Mouse (Mus musculus) MEL (cell line): ENCODE measurements around the gene Sds.
A peak's percentile ranks its signal among the peaks of the same experiment; 100 is the strongest.

ENCODE experiments used
- BHLHE40 ChIP-seq: IDR thresholded peaks from 2 replicates; pipeline ENCODE4 v1.6.1; 2012; ENCODE audit warnings: low read depth, mild to moderate bottlenecking, inconsistent platforms, low read length, improper control_type of control experiment, borderline replicate concordance
- CTCF ChIP-seq, 3 experiments: IDR thresholded peaks in 2 of 3; conservative IDR thresholded peaks in 1 of 3; 2 replicates each; pipeline ENCODE4 v1.5.1; 2011 to 2012; ENCODE audit warnings: low read length in 3 of 3, low read depth in 2 of 3, mild to moderate bottlenecking in 2 of 3, improper control_type of control experiment in 1 of 3, inconsistent platforms in 1 of 3, mixed read lengths in 1 of 3, moderate library complexity in 1 of 3; ENCODE audit not compliant: control insufficient read depth in 1 of 3, insufficient read depth in 1 of 3, poor library complexity in 1 of 3, severe bottlenecking in 1 of 3

DNA sequence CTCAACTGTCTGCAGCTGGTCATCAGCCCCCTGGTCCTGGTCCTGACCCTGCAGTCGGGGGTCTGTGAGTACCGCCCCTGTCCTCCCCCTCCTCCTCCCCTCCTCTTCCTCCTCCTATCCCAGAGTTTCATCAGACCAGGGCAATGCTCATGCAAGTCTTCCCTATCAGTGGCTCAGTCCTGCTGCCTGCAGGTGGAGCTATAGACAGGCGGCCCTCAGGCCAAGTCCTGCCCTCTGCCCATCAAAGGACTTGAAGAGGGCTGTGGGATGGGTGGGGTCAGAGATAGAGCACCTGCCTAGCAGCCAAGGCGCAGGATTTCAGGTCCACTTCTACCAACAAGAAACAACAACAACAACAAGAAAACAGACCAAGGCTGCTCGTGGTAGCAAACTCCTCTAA lies 49.4 kb downstream of the Sds start:
- TF ChIP-seq BHLHE40 (no peak), CTCF (IDR thresholded peaks at IDR 0.05 in 2 of 3, conservative IDR thresholded peaks at IDR 0.05 in 1 of 3; ENCODE audit: control insufficient read depth in 1 of 3, insufficient read depth in 1 of 3, low read depth in 2 of 3, low read length in 3 of 3, poor library complexity in 1 of 3, severe bottlenecking in 1 of 3) (peak in 2 of 3 experiments; percentile 53 to 54; a peak in 4 of 6 replicates)
